Mouse (Mus musculus): ENCODE data around the gene Hyou1. TPM values are rescaled to one million over a fixed set of nuclear protein-coding genes. Genes with fewer than 3 reads are reported as not detected.
A peak's percentile ranks its signal among the peaks of the same experiment; 100 is the strongest.

Gene Hyou1
- polyA plus RNA-seq, 1 experiment from 2014 or later, result 35.8 TPM

DNA sequence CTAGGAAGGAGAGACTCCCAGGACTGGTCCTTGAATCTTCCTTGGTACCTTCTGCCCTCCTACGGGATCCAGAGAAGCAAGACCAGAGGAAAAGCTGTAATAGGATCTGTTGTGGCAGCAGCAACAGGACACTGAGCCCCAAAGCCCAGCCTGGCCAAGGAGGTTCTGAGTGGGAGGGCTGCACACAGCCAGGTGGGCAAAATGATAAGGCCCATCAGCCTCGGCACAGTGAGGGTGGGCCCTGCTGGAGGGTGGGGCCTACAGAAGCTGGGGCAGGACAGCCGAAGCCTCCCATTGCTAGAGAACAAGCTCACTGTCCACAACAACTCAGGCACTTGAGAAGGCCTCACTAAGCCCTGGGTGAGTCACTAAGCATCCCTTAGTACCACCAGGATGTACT is 37.1 kb upstream of the Hyou1 start:
- Histone ChIP-seq H3K4me1 (peaks cover 21% of the 10 kb centered on the region), H3K9ac (peak overlapping the region; percentile 20; the same call in 1 of the 2 replicates), H3K4me2 (replicated peaks) (no peak overlapping the region), H3K27me3 (no peaks in the 10 kb centered on the region), H3K9me3 (replicated peaks) (no peaks in the 10 kb centered on the region), H3K36me3 (peaks cover 30% of the 10 kb centered on the region), H3K4me3 (no peak overlapping the region), H3K27ac (no peak overlapping the region)
- ATAC-seq (ENCODE audit: low FRiP score), result no peak
- WGBS, result 90% methylated on average over 3 of the region's 3 CpGs

DNA sequence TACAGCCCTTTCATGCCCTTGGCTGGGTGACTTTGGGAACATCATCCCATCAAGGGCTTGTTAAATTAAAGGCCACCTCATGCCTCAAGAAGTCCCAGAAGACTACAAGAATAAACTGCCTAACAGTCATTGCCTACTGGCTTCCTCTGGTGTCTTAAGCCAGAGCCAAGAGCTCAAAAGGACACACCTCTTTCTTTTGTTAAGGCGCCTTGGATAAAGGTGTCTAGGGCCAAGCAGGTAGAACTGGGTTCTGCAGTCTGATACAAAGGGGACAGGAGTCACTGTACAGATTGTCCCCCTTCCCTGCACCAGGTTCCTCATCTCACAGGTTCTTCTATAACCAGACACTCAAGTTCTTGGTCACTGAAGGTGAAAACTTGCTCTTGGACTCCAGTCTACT is 36.7 kb upstream of the Hyou1 start:
- H3K9me3 ChIP-seq (replicated peaks), result no peaks in the 10 kb centered on the region
- H3K9ac ChIP-seq, result no peak overlapping the region
- no peaks in the 10 kb centered on the region for H3K27me3 ChIP-seq
- H3K4me3 ChIP-seq, result no peak overlapping the region
- no peak for ATAC-seq (ENCODE audit: low FRiP score)
- H3K27ac ChIP-seq, result peak overlapping the region; percentile 98; the same call in 1 of the 2 replicates
- H3K36me3 ChIP-seq, result peaks cover 30% of the 10 kb centered on the region
- 96% methylated on average over 1 of the region's 1 CpGs for WGBS
- peaks cover 17% of the 10 kb centered on the region for H3K4me1 ChIP-seq
- peak overlapping the region; percentile 56; the same call in 1 of the 2 replicates for H3K4me2 ChIP-seq (replicated peaks)

DNA sequence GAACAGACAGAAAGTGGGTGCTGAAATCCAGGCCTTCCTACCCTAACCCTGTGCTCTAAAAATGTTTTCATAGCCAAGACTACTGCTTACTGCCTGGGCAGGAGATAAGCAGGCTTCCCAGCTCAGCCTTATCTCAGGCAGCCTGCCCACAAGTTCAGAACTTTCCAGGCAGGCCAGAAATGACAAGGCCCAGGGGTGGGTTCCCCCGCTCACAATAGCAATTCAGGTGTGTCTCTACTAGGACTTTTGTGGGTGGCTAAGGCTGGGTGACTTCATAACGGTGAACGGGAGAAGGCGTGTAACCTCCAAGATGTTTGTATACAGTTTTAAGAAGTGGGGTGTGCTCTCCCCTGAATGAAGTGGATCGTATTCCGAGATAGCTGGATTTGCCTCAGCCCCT is 36.0 kb upstream of the Hyou1 start:
- ATAC-seq (ENCODE audit: low FRiP score), result peak; percentile 18
- peak overlapping the region; percentile 56 for H3K4me2 ChIP-seq (replicated peaks)
- H3K27ac ChIP-seq, result peak overlapping the region; percentile 98
- H3K27me3 ChIP-seq, result no peaks in the 10 kb centered on the region
- H3K4me1 ChIP-seq, result peaks cover 13% of the 10 kb centered on the region
- peak overlapping the region; percentile 88 for H3K4me3 ChIP-seq
- H3K9ac ChIP-seq, result peak overlapping the region; percentile 83
- no peaks in the 10 kb centered on the region for H3K9me3 ChIP-seq (replicated peaks)
- 16% methylated on average over 6 of the region's 6 CpGs for WGBS
- H3K36me3 ChIP-seq, result peaks cover 34% of the 10 kb centered on the region

DNA sequence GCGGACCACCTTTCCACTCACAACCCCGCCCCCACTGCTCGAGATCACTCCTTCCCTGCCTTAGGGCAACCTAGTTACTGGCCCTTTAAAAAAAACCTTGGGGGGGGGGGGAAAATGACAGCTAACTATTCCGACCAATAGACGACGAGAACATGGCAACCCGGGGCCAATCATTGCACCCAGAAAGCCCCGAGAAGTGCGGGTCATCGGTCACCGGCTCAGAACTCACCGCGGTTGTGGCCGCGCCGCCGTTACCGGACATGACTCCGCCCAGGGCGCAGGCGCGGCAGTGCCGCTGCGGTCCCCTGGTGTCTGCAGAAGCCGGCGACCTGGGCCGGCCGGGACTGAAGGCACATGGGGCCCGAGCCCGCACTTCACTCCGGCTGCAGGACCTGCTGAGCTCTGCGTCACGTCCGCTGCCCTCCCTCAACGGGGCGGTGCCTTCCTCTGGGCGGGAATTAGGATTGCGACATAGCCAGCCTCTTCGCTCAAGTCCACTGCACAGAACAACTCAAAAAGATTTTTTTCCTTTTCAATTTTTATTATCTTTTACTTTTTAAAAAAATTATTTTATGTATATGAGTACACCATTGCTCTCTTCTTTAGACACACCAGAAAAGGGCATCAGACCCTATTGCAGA is 35.4 kb upstream of the Hyou1 start, which contains the start of gene Hmbs:
Gene Hmbs (minus strand): TSS at position 448 of the 641 bp plus-strand sequence.
- Histone ChIP-seq H3K27me3 (no peaks in the 10 kb centered on the region), H3K9ac (peak within 1 kb of the TSS; percentile 83), H3K4me1 (peaks cover 13% of the 10 kb centered on the region), H3K27ac (peak within 1 kb of the TSS; percentile 98), H3K4me2 (replicated peaks) (peak within 1 kb of the TSS; percentile 56), H3K4me3 (peak within 1 kb of the TSS; percentile 88), H3K9me3 (replicated peaks) (no peaks in the 10 kb centered on the region), H3K36me3 (peaks cover 36% of the 10 kb centered on the region)
- under 1% methylated on average over 39 of the region's 39 CpGs for WGBS
- peak; percentile 96 for ATAC-seq (ENCODE audit: low FRiP score)

DNA sequence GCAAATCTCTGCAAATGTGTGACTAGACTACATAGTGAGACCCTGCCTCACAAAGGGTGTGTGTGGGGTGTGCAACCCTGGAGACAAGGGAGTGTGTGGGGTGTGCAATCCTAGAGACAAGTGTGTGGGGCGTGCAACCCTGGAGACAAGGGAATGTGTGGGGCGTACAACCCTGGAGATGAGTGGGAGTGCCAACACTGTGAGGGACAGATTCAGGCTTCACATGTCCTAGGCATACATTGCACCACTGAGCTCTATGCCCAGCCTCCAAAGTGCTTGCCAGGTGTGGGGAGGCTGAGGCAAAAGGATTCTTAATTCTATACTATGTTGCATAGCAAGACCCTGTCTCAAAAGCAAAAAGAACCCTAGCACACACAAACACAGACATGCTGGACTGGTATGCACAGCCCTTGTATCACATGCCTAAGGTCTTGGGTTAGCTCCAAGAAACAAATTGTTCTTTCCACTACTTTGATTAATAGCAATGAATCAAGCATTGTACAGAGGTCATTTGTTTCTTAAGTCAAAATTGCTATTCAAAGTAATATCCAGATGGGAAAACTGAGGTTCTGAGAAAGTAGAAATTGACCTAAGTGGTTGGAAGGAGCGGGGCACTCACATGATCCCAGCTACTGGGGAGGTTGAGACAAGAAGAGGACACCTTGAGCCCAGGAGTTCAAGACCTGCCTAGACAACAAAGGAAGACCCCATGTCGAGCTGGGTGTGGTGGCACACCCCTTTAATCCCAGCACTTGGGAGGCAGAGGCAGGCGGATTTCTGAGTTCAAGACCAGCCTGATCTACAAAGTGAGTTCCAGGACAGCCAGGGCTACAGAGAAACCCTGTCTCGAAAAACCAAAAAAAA is 33.5 kb upstream of the Hyou1 start:
- peaks cover 13% of the 10 kb centered on the region for H3K4me1 ChIP-seq
- no peak overlapping the region for H3K27ac ChIP-seq
- ATAC-seq (ENCODE audit: low FRiP score), result no peak
- no peak overlapping the region for H3K9ac ChIP-seq
- H3K9me3 ChIP-seq (replicated peaks), result no peaks in the 10 kb centered on the region
- H3K36me3 ChIP-seq, result peaks cover 47% of the 10 kb centered on the region
- 93% methylated on average over 6 of the region's 6 CpGs for whole genome bisulfite sequencing
- no peaks in the 10 kb centered on the region for H3K27me3 ChIP-seq
- no peak overlapping the region for H3K4me3 ChIP-seq
- no peak overlapping the region for H3K4me2 ChIP-seq (replicated peaks)

DNA sequence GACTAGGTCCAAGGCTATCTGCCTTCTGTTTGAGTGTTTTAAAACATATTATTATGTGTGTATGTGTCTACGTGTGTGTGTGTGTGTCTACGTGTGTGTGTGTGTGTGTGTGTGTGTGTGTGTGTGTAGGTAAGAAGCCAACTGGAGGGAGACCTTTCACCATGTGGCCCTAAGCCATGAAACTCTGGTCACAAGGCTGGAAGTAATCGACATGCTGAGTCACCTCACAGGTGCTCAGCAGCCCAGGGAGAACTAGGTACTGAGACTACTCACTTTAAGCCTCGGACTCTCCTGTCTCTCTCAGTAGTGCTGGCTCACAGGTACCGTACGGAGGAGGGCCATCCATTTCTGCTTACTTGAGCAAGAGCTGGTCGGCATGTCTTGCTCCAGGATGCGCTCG is 32.1 kb upstream of the Hyou1 start:
- Histone ChIP-seq H3K9me3 (replicated peaks) (no peaks in the 10 kb centered on the region), H3K27ac (no peak overlapping the region), H3K36me3 (peaks cover 57% of the 10 kb centered on the region), H3K27me3 (no peaks in the 10 kb centered on the region), H3K9ac (no peak overlapping the region), H3K4me1 (peaks cover 13% of the 10 kb centered on the region), H3K4me2 (replicated peaks) (no peak overlapping the region), H3K4me3 (no peak overlapping the region)
- no peak for ATAC-seq (ENCODE audit: low FRiP score)
- WGBS, result 93% methylated on average over 9 of the region's 9 CpGs

DNA sequence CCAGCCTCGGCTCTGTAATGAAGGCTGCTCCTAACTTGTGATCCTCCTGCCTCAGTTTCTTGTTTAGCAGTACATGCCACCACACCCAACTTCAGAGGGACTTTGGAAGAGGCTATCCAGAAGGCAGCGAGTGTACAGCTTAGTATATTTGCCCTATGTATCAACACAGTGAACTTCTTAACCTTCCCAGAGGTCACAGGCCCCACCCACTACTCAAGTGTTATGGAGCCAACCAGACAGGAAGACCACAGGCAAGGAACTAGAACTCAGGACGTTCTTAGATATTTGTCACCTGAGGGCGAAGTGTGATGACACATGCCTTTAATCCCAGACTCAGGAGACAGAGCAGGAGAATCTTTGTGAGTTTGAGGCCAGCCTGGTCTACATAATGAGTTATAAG is 31.7 kb upstream of the Hyou1 start:
- Histone ChIP-seq H3K4me2 (replicated peaks) (no peak overlapping the region), H3K4me3 (no peak overlapping the region), H3K9me3 (replicated peaks) (no peaks in the 10 kb centered on the region), H3K4me1 (peaks cover 12% of the 10 kb centered on the region), H3K27me3 (no peaks in the 10 kb centered on the region), H3K36me3 (peaks cover 62% of the 10 kb centered on the region), H3K9ac (no peak overlapping the region), H3K27ac (no peak overlapping the region)
- no peak for ATAC-seq (ENCODE audit: low FRiP score)
- WGBS, result 90% methylated on average over 4 of the region's 4 CpGs

DNA sequence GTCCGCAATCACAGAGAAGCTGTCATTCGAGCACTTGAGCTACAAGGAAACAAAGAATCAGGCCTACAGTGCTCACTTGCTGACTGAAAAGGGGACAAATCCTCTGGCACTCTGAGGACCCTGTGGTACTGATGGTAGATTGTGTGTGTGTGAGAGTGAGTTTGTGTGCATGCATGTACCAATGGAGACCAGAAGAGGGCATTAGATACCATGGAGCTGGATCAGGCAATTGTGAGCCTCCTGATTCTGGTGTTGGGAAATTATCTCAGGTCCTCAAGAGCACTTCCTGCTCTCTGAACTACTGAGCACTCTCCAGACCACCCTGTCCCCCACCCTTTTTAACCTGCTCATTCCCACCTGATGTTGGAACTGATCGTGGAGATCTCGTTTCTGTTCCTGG is 30.7 kb upstream of the Hyou1 start:
- 97% methylated on average over 4 of the region's 4 CpGs for WGBS
- H3K36me3 ChIP-seq, result peaks cover 71% of the 10 kb centered on the region

DNA sequence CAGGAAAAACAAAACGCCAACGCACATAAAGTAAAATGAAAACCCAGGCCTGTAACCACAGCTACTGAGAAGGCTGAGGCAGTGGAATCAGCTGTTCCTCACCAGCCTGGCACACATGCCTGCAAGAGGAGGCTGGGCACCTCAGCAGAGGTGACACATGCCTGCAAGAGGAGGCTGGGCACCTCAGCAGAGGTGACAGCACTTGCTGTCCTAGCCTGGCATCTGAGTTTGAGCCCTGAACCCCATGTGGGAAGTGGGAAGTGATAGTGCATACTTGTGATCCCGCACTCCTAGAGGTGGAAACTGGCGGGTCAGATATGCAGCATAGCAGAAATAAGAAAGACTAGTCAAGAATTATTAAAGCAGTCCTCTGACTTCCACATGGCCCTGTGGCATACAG is 27.9 kb upstream of the Hyou1 start:
- 92% methylated on average over 4 of the region's 4 CpGs for WGBS
- no peak overlapping the region for H3K9ac ChIP-seq
- H3K4me2 ChIP-seq (replicated peaks), result no peak overlapping the region
- H3K36me3 ChIP-seq, result peaks cover 95% of the 10 kb centered on the region
- H3K27me3 ChIP-seq, result no peaks in the 10 kb centered on the region
- H3K4me1 ChIP-seq, result no peaks in the 10 kb centered on the region
- H3K27ac ChIP-seq, result no peak overlapping the region
- H3K9me3 ChIP-seq (replicated peaks), result no peaks in the 10 kb centered on the region
- no peak for ATAC-seq (ENCODE audit: low FRiP score)
- no peak overlapping the region for H3K4me3 ChIP-seq

More for the DNA sequence above, 30.7 kb upstream of the Hyou1 start:
- Histone ChIP-seq H3K9me3 (replicated peaks) (no peaks in the 10 kb centered on the region), H3K4me3 (no peak overlapping the region), H3K27me3 (no peaks in the 10 kb centered on the region), H3K27ac (no peak overlapping the region), H3K4me1 (peaks cover 4% of the 10 kb centered on the region; the same call in 1 of the 2 replicates), H3K4me2 (replicated peaks) (no peak overlapping the region), H3K9ac (no peak overlapping the region)
- ATAC-seq (ENCODE audit: low FRiP score), result no peak

DNA sequence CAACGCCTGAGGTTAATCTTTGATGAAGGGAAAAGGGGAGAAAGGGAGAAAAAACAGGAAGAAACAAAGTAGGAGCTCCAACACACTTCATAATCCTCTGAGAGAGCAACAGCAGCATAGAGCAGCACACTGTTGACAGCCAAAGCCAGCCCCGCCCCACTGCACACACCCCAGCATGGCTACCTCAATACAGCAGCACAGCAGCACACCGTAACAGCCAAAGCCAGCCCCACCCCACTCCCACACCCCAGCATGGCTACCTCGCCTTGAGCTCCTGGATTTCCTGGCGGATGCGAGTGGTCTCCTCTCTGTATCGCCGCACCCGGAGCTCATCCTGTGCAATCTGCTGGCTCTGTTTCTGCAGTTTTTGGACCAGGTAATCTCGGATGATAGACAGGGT is 27.0 kb upstream of the Hyou1 start:
- H3K9me3 ChIP-seq (replicated peaks), result no peaks in the 10 kb centered on the region
- no peak overlapping the region for H3K9ac ChIP-seq
- no peak overlapping the region for H3K4me2 ChIP-seq (replicated peaks)
- H3K27me3 ChIP-seq, result no peaks in the 10 kb centered on the region
- H3K4me3 ChIP-seq, result no peak overlapping the region
- peaks cover 97% of the 10 kb centered on the region for H3K36me3 ChIP-seq
- 0 out of 2 replicates have a peak, but pooled peaks cover 2% of the 10 kb centered on the region for H3K4me1 ChIP-seq
- H3K27ac ChIP-seq, result no peak overlapping the region
- ATAC-seq (ENCODE audit: low FRiP score), result no peak
- WGBS, result 95% methylated on average over 10 of the region's 10 CpGs

DNA sequence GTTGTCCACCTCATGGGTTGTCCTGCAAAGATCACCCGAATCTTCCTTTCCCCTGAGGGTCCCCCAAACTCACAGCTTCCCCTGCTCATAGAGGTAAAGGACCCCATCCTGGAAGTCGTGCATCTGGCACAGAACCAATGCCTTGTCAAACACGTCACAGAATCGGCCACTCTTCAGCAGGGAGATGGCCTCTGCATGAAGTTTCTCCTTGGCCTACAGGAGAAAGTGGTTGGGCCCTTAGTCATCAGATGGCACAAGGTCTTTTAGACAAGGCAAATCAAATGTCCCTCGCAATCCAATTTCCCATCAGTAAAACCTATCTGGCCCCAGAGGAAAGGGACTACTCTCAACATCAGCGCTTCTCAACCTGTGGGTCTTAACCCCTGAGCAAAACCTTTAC is 26.1 kb upstream of the Hyou1 start:
- no peak overlapping the region for H3K4me2 ChIP-seq (replicated peaks)
- peaks cover 97% of the 10 kb centered on the region for H3K36me3 ChIP-seq

DNA sequence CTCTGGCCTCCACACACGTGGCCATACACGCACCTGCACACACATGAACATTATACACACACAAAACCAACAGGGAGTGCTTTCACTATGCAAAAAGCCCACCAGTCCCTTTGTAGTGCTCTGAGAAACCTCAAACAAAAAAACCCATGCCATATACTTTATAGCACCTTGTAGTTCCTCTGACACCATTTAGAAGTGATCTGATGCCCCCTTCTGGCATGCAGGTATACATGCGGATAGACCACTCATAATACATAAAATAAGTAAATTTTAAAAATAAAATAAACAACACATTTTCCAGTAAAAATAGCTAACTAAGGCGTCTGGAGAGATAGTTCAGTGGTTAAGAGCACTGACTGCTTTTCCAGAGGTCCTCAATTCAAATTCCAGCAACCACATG is 22.1 kb upstream of the Hyou1 start:
- H3K4me3 ChIP-seq, result no peak overlapping the region
- H3K9me3 ChIP-seq (replicated peaks), result no peaks in the 10 kb centered on the region
- H3K27me3 ChIP-seq, result no peaks in the 10 kb centered on the region
- ATAC-seq (ENCODE audit: low FRiP score), result no peak
- H3K4me1 ChIP-seq, result peaks cover 10% of the 10 kb centered on the region
- no peak overlapping the region for H3K4me2 ChIP-seq (replicated peaks)
- 79% methylated on average over 4 of the region's 4 CpGs for WGBS
- H3K27ac ChIP-seq, result no peak overlapping the region
- peaks cover 69% of the 10 kb centered on the region for H3K36me3 ChIP-seq
- no peak overlapping the region for H3K9ac ChIP-seq

More for the DNA sequence above, 26.1 kb upstream of the Hyou1 start:
- Histone ChIP-seq H3K4me1 (0 out of 2 replicates have a peak, but pooled peaks cover 2% of the 10 kb centered on the region), H3K9ac (no peak overlapping the region), H3K27ac (no peak overlapping the region), H3K9me3 (replicated peaks) (no peaks in the 10 kb centered on the region), H3K27me3 (no peaks in the 10 kb centered on the region), H3K4me3 (no peak overlapping the region)
- no peak for ATAC-seq (ENCODE audit: low FRiP score)
- WGBS, result 93% methylated on average over 6 of the region's 6 CpGs

Measured in hindbrain, embryonic 12.5 days (tissue).